Mouse (Mus musculus): ENCODE data around the gene Eepd1.

- no peak for TF ChIP-seq CTCF (IDR thresholded peaks at IDR 0.05; ENCODE audit: low read depth)
- no peak for TF ChIP-seq EP300 (IDR thresholded peaks at IDR 0.05; ENCODE audit: low read depth)
Observed at GRCm38 (mm10) chr9:25486246-25486807, 5.0 kb downstream of the Eepd1 start.
